ENCODE assay signal across 8 mouse cellular contexts in the genomic region with DNA sequence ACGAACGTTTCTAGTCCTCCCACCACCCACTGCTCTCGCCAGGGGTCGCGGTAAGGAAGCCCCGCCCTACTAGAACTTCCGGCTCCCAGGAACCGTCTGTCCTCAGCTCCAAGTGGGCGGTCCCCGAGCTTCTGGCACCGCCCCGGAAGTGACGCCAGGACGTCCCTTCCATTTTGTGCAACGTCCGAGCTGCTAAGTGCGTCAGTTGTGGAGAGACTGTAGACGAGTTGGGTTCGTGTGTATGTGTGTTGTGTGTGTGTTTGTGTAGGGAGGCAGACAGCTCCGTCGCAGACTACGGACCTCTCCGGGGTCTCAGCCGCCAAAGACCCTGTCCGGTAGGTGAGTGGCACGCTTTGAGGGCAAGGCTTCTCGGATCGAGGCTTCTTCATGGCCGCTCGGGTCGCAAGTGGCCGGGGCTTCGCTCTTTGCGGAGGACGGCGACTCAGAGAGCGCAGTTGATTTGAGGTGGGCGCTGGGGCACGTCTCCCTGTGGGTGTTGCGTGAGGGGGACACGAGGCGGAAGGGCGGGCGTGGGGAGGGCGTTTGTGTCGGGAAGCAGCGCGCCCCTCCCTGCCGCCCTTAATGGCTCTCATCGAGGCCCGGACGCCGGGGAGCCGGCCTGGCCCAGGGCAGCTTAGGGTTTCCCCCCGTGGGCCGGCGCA. TPM values are rescaled to one million over a fixed set of nuclear protein-coding genes. Genes with fewer than 3 reads are reported as not detected.
DNase-seq lines count a peak whose midpoint lies in the region; ATAC-seq and TF ChIP-seq lines count a peak whose summit lies in the region.

A gene (plus strand): TSS at position 171 of the 662 bp plus-strand sequence.

- H3K27me3 ChIP-seq in forebrain, embryonic 15.5 days: no peaks in the 10 kb centered on the region

- peaks cover 27% of the 10 kb centered on the region for H3K36me3 ChIP-seq in ES-E14 (ENCODE audit: control insufficient read depth, insufficient read depth, low read length, poor library complexity, severe bottlenecking)
- H3K36me3 ChIP-seq in forebrain, embryonic 15.5 days: peaks cover 25% of the 10 kb centered on the region

- peak; percentile 100 for TF ChIP-seq POLR2A in lung, adult 2 months (IDR thresholded peaks at IDR 0.05; ENCODE audit: borderline replicate concordance, extremely low read depth, low read depth, low read length)

- peaks cover 2 to 3% of the 10 kb centered on the region in 2 experiments; a peak in 1 of 4 replicates for H3K4me1 ChIP-seq in ES-E14 (ENCODE audit: control insufficient read depth in 2 of 2, insufficient read depth in 2 of 2, low read length in 2 of 2, poor library complexity in 1 of 2)
- H3K4me1 ChIP-seq in forebrain, embryonic 15.5 days: peaks cover 8% of the 10 kb centered on the region
- H3K4me1 ChIP-seq in lung, adult 2 months (ENCODE audit: control insufficient read depth, insufficient read depth, low read length): peaks cover 7% of the 10 kb centered on the region

- H3K27ac ChIP-seq in ES-E14 (ENCODE audit: insufficient read depth, low read depth, low read length, poor library complexity, severe bottlenecking): peak within 1 kb of the TSS; percentile 99
- H3K27ac ChIP-seq in forebrain, embryonic 15.5 days (replicated peaks): peak within 1 kb of the TSS; percentile 93

- H3K9ac ChIP-seq in ES-E14 (ENCODE audit: insufficient read depth, low read depth, low read length, poor library complexity, severe bottlenecking): peak within 1 kb of the TSS; percentile 100
- peak within 1 kb of the TSS; percentile 74 for H3K9ac ChIP-seq in forebrain, embryonic 15.5 days (replicated peaks)

- TF ChIP-seq CTCF in lung, adult 2 months (IDR thresholded peaks at IDR 0.05; ENCODE audit: insufficient read depth, low read length): no peak

- intact Hi-C loops in heart, postnatal 25 days (cut with DNase I): no loop called here

- DNase-seq in ES-E14 (ENCODE audit: low read depth, low spot score): peak; percentile 96
- peak; percentile 97 for DNase-seq in cerebellum, adult 11-12 months
- peak; percentile 97 for DNase-seq in heart, postnatal 25 days (ENCODE audit: low spot score)
- peak; percentile 96 to 99 for DNase-seq in layer of hippocampus, adult 18-20 months (ENCODE audit: low spot score in 2 of 2)
- peak; percentile 99 for DNase-seq in lung, adult 2 months
- peak; percentile 97 to 98 for DNase-seq in thymus, adult 18-20 months

- peak within 1 kb of the TSS; percentile 75 to 100 for H3K4me3 ChIP-seq in ES-E14 (ENCODE audit: insufficient read depth in 1 of 2, low read depth in 1 of 2, low read length in 2 of 2, poor library complexity in 1 of 2, severe bottlenecking in 1 of 2)
- peak within 1 kb of the TSS; percentile 64 for H3K4me3 ChIP-seq in forebrain, embryonic 15.5 days
- H3K4me3 ChIP-seq in lung, adult 2 months (replicated peaks; ENCODE audit: extremely low read depth, low read depth, low read length): peak within 1 kb of the TSS; percentile 98

- peak within 1 kb of the TSS; percentile 57 for H3K4me2 ChIP-seq in forebrain, embryonic 15.5 days (replicated peaks)

- no peaks in the 10 kb centered on the region for H3K9me3 ChIP-seq in ES-E14 (ENCODE audit: control insufficient read depth, insufficient read depth, low read depth, low read length)
- no peaks in the 10 kb centered on the region for H3K9me3 ChIP-seq in forebrain, embryonic 15.5 days

- WGBS in forebrain, embryonic 15.5 days: under 1% methylated on average over 56 of the region's 57 CpGs
- under 1% methylated on average over 57 of the region's 57 CpGs for WGBS in lung, adult 2 months

- peak; percentile 94 for ATAC-seq in forebrain, embryonic 15.5 days (replicated peaks)
- ATAC-seq in neutrophil, adult 5-6 weeks (ENCODE audit: extremely low read depth, insufficient number of reproducible peaks, low FRiP score, poor library complexity, severe bottlenecking): peak; percentile 86

- in situ Hi-C loops in ES-E14 (cut with MboI; ENCODE audit: low sequenced_read_pairs in 2 of 2, unreplicated experiment in 2 of 2): no loop called here

TF ChIP-seq in ES-E14, 5 proteins besides CTCF, POLR2A, EP300 and RAD21:
- TF ChIP-seq ZC3H11A (IDR thresholded peaks at IDR 0.05; ENCODE audit: borderline replicate concordance, low read depth, low read length): no peak
- peak; percentile 74; the same call in 1 of the 2 replicates for TF ChIP-seq HCFC1 (IDR thresholded peaks at IDR 0.05; ENCODE audit: borderline replicate concordance, insufficient read depth, low read length)

RNA-seq across cellular contexts. Expression of the gene that starts here (rescaled TPM):
- total RNA-seq in ES-E14 (2012; rRNA removed): 396 and 508 TPM in 2 replicates
- polyA plus RNA-seq in forebrain, embryonic 15.5 days (2015; fragmentation: Nextera tagmentation; extraction: Ambion mirVana): 481 and 491 TPM in 2 replicates
- 100 to 1,000 TPM; 105 to 109 TPM for total RNA-seq in heart, postnatal 25 days (2021)
- total RNA-seq in layer of hippocampus, adult 18-20 months (2021): 100 to 1,000 TPM; 278 to 306 TPM
- polyA plus RNA-seq in lung, adult 2 months (2012; rRNA removed): 364 and 550 TPM in 2 replicates
- total RNA-seq in neutrophil, adult 5-6 weeks (2017): 1,537 and 1,538 TPM in 2 replicates

Comparison
In these comparisons a context has a peak if more than half of its experiments do, and no peak if none do; other contexts are left out.
1. Peak in every context shown above with its lines: DNase-seq, ATAC-seq, H3K4me3 ChIP-seq and H3K27ac ChIP-seq.